Mouse (Mus musculus): Measurements from ENCODE around the gene Cntn4. TPM values are rescaled to one million over a fixed set of nuclear protein-coding genes. Genes with fewer than 3 reads are reported as not detected.

Cntn4 gene
- polyA plus RNA-seq, 1 experiment from 2014 or later = 28.0 TPM

GRCm38 (mm10) chr6:106473871-106474270 lies 796.4 kb downstream of the Cntn4 start:
- Histone ChIP-seq H3K9ac (no peak overlapping the region), H3K4me3 (no peak overlapping the region), H3K27me3 (no peaks in the 10 kb centered on the region), H3K9me3 (no peaks in the 10 kb centered on the region), H3K36me3 (no peaks in the 10 kb centered on the region), H3K4me2 (no peak overlapping the region), H3K4me1 (replicated peaks) (no peaks in the 10 kb centered on the region), H3K27ac (replicated peaks) (no peak overlapping the region)
- WGBS = 93% methylated on average over 2 of the region's 2 CpGs
- no peak for ATAC-seq (ENCODE audit: low FRiP score, low read depth)

GRCm38 (mm10) chr6:106481533-106481932 lies 804.1 kb downstream of the Cntn4 start:
- no peak overlapping the region for H3K27ac ChIP-seq (replicated peaks)
- no peaks in the 10 kb centered on the region for H3K36me3 ChIP-seq
- ATAC-seq (ENCODE audit: low FRiP score, low read depth) = no peak
- no peaks in the 10 kb centered on the region for H3K9me3 ChIP-seq
- no peak overlapping the region for H3K4me3 ChIP-seq
- H3K4me2 ChIP-seq = no peak overlapping the region
- WGBS = 92% methylated on average over 1 of the region's 1 CpGs
- no peak overlapping the region for H3K9ac ChIP-seq
- no peaks in the 10 kb centered on the region for H3K4me1 ChIP-seq (replicated peaks)
- H3K27me3 ChIP-seq = no peaks in the 10 kb centered on the region

GRCm38 (mm10) chr6:106496303-106496702 lies 818.8 kb downstream of the Cntn4 start:
- no peaks in the 10 kb centered on the region for H3K27me3 ChIP-seq
- no peak overlapping the region for H3K4me3 ChIP-seq
- H3K4me1 ChIP-seq (replicated peaks) = no peaks in the 10 kb centered on the region
- no peaks in the 10 kb centered on the region for H3K36me3 ChIP-seq
- no peak overlapping the region for H3K27ac ChIP-seq (replicated peaks)
- no peak overlapping the region for H3K9ac ChIP-seq
- no peak for ATAC-seq (ENCODE audit: low FRiP score, low read depth)
- no peaks in the 10 kb centered on the region for H3K9me3 ChIP-seq
- H3K4me2 ChIP-seq = no peak overlapping the region
- 88% methylated on average over 3 of the region's 3 CpGs for WGBS

- Histone ChIP-seq H3K36me3 (no peaks in the 10 kb centered on the region), H3K4me1 (replicated peaks) (no peaks in the 10 kb centered on the region), H3K9ac (no peak overlapping the region), H3K9me3 (no peaks in the 10 kb centered on the region), H3K4me2 (no peak overlapping the region), H3K27ac (replicated peaks) (no peak overlapping the region), H3K4me3 (no peak overlapping the region), H3K27me3 (no peaks in the 10 kb centered on the region)
- ATAC-seq (ENCODE audit: low FRiP score, low read depth) = no peak
- 85% methylated on average over 3 of the region's 3 CpGs for WGBS
Observed at GRCm38 (mm10) chr6:106499166-106499565, 821.7 kb downstream of the Cntn4 start.

GRCm38 (mm10) chr6:106503961-106504360 lies 826.5 kb downstream of the Cntn4 start:
- H3K4me3 ChIP-seq = no peak overlapping the region
- H3K27ac ChIP-seq (replicated peaks) = no peak overlapping the region
- no peak for ATAC-seq (ENCODE audit: low FRiP score, low read depth)
- no peak overlapping the region for H3K9ac ChIP-seq
- WGBS = 50% methylated on average over 9 of the region's 9 CpGs
- H3K4me2 ChIP-seq = no peak overlapping the region
- no peaks in the 10 kb centered on the region for H3K4me1 ChIP-seq (replicated peaks)
- H3K36me3 ChIP-seq = no peaks in the 10 kb centered on the region
- no peaks in the 10 kb centered on the region for H3K27me3 ChIP-seq
- no peaks in the 10 kb centered on the region for H3K9me3 ChIP-seq

- H3K4me3 ChIP-seq = no peak overlapping the region
- ATAC-seq (ENCODE audit: low FRiP score, low read depth) = no peak
- no peak overlapping the region for H3K4me2 ChIP-seq
- H3K9me3 ChIP-seq = no peaks in the 10 kb centered on the region
- no peaks in the 10 kb centered on the region for H3K27me3 ChIP-seq
- H3K36me3 ChIP-seq = no peaks in the 10 kb centered on the region
- H3K27ac ChIP-seq (replicated peaks) = no peak overlapping the region
- no peak overlapping the region for H3K9ac ChIP-seq
- WGBS = 71% methylated on average over 1 of the region's 1 CpGs
- no peaks in the 10 kb centered on the region for H3K4me1 ChIP-seq (replicated peaks)
Observed at GRCm38 (mm10) chr6:106520367-106520766, 842.9 kb downstream of the Cntn4 start.

GRCm38 (mm10) chr6:106543500-106543899 lies 866.0 kb downstream of the Cntn4 start:
- Histone ChIP-seq H3K4me3 (no peak overlapping the region), H3K36me3 (no peaks in the 10 kb centered on the region), H3K27ac (replicated peaks) (no peak overlapping the region), H3K4me2 (no peak overlapping the region), H3K4me1 (replicated peaks) (no peaks in the 10 kb centered on the region), H3K27me3 (no peaks in the 10 kb centered on the region), H3K9me3 (no peaks in the 10 kb centered on the region), H3K9ac (no peak overlapping the region)
- ATAC-seq (ENCODE audit: low FRiP score, low read depth) = no peak

GRCm38 (mm10) chr6:106561649-106562048 lies 884.2 kb downstream of the Cntn4 start:
- Histone ChIP-seq H3K4me3 (no peak overlapping the region), H3K9ac (no peak overlapping the region), H3K27me3 (no peaks in the 10 kb centered on the region), H3K4me2 (no peak overlapping the region), H3K9me3 (no peaks in the 10 kb centered on the region), H3K36me3 (no peaks in the 10 kb centered on the region), H3K27ac (replicated peaks) (no peak overlapping the region), H3K4me1 (replicated peaks) (no peaks in the 10 kb centered on the region)
- ATAC-seq (ENCODE audit: low FRiP score, low read depth) = peak; percentile 55; the same call in 1 of the 2 replicates
- 46% methylated on average over 6 of the region's 6 CpGs for WGBS

GRCm38 (mm10) chr6:106565316-106565715 lies 887.9 kb downstream of the Cntn4 start:
- Histone ChIP-seq H3K36me3 (no peaks in the 10 kb centered on the region), H3K4me2 (no peak overlapping the region), H3K9me3 (no peaks in the 10 kb centered on the region), H3K27me3 (no peaks in the 10 kb centered on the region), H3K27ac (replicated peaks) (no peak overlapping the region), H3K4me3 (no peak overlapping the region), H3K9ac (no peak overlapping the region), H3K4me1 (replicated peaks) (no peaks in the 10 kb centered on the region)
- WGBS = 75% methylated on average over 7 of the region's 7 CpGs
- ATAC-seq (ENCODE audit: low FRiP score, low read depth) = no peak

- Histone ChIP-seq H3K9me3 (no peaks in the 10 kb centered on the region), H3K4me2 (no peak overlapping the region), H3K36me3 (no peaks in the 10 kb centered on the region), H3K4me1 (replicated peaks) (no peaks in the 10 kb centered on the region), H3K9ac (no peak overlapping the region), H3K27ac (replicated peaks) (no peak overlapping the region), H3K27me3 (no peaks in the 10 kb centered on the region), H3K4me3 (no peak overlapping the region)
- WGBS = 39% methylated on average over 3 of the region's 3 CpGs
- ATAC-seq (ENCODE audit: low FRiP score, low read depth) = peak; percentile 67; the same call in 1 of the 2 replicates
Observed at GRCm38 (mm10) chr6:106565769-106566459, 888.5 kb downstream of the Cntn4 start.

GRCm38 (mm10) chr6:106566929-106567621 lies 889.6 kb downstream of the Cntn4 start:
- no peaks in the 10 kb centered on the region for H3K36me3 ChIP-seq
- no peak overlapping the region for H3K4me2 ChIP-seq
- peak; percentile 48; the same call in 1 of the 2 replicates for ATAC-seq (ENCODE audit: low FRiP score, low read depth)
- no peak overlapping the region for H3K27ac ChIP-seq (replicated peaks)
- no peak overlapping the region for H3K4me3 ChIP-seq
- no peaks in the 10 kb centered on the region for H3K9me3 ChIP-seq
- no peak overlapping the region for H3K9ac ChIP-seq
- H3K4me1 ChIP-seq (replicated peaks) = no peaks in the 10 kb centered on the region
- no peaks in the 10 kb centered on the region for H3K27me3 ChIP-seq
- WGBS = 66% methylated on average over 11 of the region's 11 CpGs

- no peaks in the 10 kb centered on the region for H3K4me1 ChIP-seq (replicated peaks)
- no peak overlapping the region for H3K4me3 ChIP-seq
- H3K4me2 ChIP-seq = no peak overlapping the region
- peak; percentile 73; the same call in 1 of the 2 replicates for ATAC-seq (ENCODE audit: low FRiP score, low read depth)
- 55% methylated on average over 5 of the region's 5 CpGs for WGBS
- no peak overlapping the region for H3K27ac ChIP-seq (replicated peaks)
- no peaks in the 10 kb centered on the region for H3K9me3 ChIP-seq
- H3K27me3 ChIP-seq = no peaks in the 10 kb centered on the region
- H3K36me3 ChIP-seq = no peaks in the 10 kb centered on the region
- no peak overlapping the region for H3K9ac ChIP-seq
Observed at GRCm38 (mm10) chr6:106580124-106580523, 902.7 kb downstream of the Cntn4 start.
